Mouse (Mus musculus) stomach, postnatal 0 days (tissue): ENCODE data around the gene Egln3. TPM values are rescaled to one million over a fixed set of nuclear protein-coding genes. Genes with fewer than 3 reads are reported as not detected.

ENCODE experiments used
- ATAC-seq: fragments of 200-750 bp; cut with Nextera tagmentation; 2 replicates; pipeline ENCODE4 v1.8.0; 2017; ENCODE audit not compliant: low FRiP score, low TSS enrichment
- DNase-seq: peaks from one replicate; pipeline ENCODE4 v3.0.0-alpha.2; 2016; ENCODE audit warnings: low spot score
- H3K27ac ChIP-seq: fragments of 300-500 bp; sonication (generic); replicated peaks from 2 replicates; pipeline ENCODE4 v1.5.1; 2014; ENCODE audit warnings: mild to moderate bottlenecking, control low read depth
- H3K27me3 ChIP-seq: fragments of 300-500 bp; sonication (generic); 2 replicates; pipeline ENCODE4 v1.6.1; 2014; ENCODE audit warnings: low read length; ENCODE audit not compliant: control insufficient read depth, insufficient read depth
- H3K36me3 ChIP-seq: fragments of 300-500 bp; sonication (generic); 2 replicates; pipeline ENCODE4 v1.6.1; 2014; ENCODE audit warnings: low read length, mixed read lengths; ENCODE audit not compliant: control insufficient read depth, insufficient read depth
- H3K4me1 ChIP-seq: fragments of 300-500 bp; sonication (generic); replicated peaks from 2 replicates; pipeline ENCODE4 v1.6.1; 2014; ENCODE audit warnings: antibody characterized with exemption; ENCODE audit not compliant: control insufficient read depth, insufficient read depth
- H3K4me2 ChIP-seq: fragments of 300-500 bp; sonication (generic); replicated peaks from 2 replicates; pipeline ENCODE4 v1.6.1; 2014; ENCODE audit warnings: low read depth, mild to moderate bottlenecking, control low read depth, moderate library complexity
- H3K4me3 ChIP-seq: fragments of 300-500 bp; sonication (generic); 2 replicates; pipeline ENCODE4 v1.5.1; 2014; ENCODE audit warnings: low read depth, low read length, control low read depth
- H3K9ac ChIP-seq: fragments of 300-500 bp; sonication (generic); 2 replicates; pipeline ENCODE4 v1.6.1; 2014; ENCODE audit warnings: mild to moderate bottlenecking, low read length, control low read depth, mixed read lengths
- H3K9me3 ChIP-seq: fragments of 300-500 bp; sonication (generic); 2 replicates; pipeline ENCODE4 v1.6.1; 2016; ENCODE audit warnings: low read length; ENCODE audit not compliant: control insufficient read depth
- CTCF ChIP-seq: IDR thresholded peaks from 2 replicates; pipeline ENCODE4 v1.5.1; 2016; ENCODE audit warnings: antibody characterized with exemption, low read depth, mild to moderate bottlenecking, moderate library complexity
- EP300 ChIP-seq: optimal IDR thresholded peaks from 2 replicates; pipeline ENCODE3; 2016; ENCODE audit warnings: antibody characterized with exemption
- WGBS: fragments of 180-500 bp; shearing (Covaris S2); extraction: QIAGEN DNeasy Blood & Tissue Kit; methylation state at CpG from one replicate; pipeline ENCODE4 v1.1.7; 2014; 5-methylcytosine and 5-hydroxymethylcytosine counted together
- polyA plus RNA-seq: library from polyadenylated mRNA; unstranded; fragments of >200 nt; fragmentation: Nextera tagmentation; extraction: Ambion mirVana; gene quantifications from 2 replicates; pipeline ENCODE4 v1.2.1, GENCODE M21; 2015

The Egln3 gene
- polyA plus RNA-seq, 1 experiment from 2014 or later = 80.3 TPM

DNA sequence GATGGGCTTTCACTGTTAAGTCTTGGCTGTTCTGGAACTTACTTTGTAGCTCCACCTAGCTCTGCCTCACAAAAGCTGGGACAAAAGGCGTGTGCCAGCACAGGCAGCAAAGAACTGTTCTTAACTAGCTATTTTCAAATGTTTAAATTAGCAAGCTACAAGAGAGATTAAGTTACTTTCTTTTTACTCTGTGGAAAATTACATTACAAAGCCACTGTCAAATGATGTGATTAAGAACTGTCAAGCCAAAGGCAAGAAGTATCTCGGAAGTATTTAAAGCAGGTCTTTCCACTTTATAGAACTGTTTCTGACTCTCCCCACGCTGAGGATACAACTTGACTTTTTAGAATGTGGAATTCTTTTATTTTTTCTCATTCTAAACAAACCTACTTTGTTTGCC, 21.4 kb upstream of the Egln3 start:
- no peaks in the 10 kb centered on the region for H3K9me3 ChIP-seq
- H3K27me3 ChIP-seq = no peaks in the 10 kb centered on the region
- no peak for TF ChIP-seq CTCF
- TF ChIP-seq EP300 = no peak
- ATAC-seq (no peak), DNase-seq (no peak)
- H3K9ac ChIP-seq = no peak overlapping the region
- H3K4me3 ChIP-seq = no peak overlapping the region
- H3K4me2 ChIP-seq = no peak overlapping the region
- no peaks in the 10 kb centered on the region for H3K36me3 ChIP-seq
- WGBS = 28% methylated on average over 3 of the region's 3 CpGs
- no peak overlapping the region for H3K27ac ChIP-seq
- no peaks in the 10 kb centered on the region for H3K4me1 ChIP-seq

DNA sequence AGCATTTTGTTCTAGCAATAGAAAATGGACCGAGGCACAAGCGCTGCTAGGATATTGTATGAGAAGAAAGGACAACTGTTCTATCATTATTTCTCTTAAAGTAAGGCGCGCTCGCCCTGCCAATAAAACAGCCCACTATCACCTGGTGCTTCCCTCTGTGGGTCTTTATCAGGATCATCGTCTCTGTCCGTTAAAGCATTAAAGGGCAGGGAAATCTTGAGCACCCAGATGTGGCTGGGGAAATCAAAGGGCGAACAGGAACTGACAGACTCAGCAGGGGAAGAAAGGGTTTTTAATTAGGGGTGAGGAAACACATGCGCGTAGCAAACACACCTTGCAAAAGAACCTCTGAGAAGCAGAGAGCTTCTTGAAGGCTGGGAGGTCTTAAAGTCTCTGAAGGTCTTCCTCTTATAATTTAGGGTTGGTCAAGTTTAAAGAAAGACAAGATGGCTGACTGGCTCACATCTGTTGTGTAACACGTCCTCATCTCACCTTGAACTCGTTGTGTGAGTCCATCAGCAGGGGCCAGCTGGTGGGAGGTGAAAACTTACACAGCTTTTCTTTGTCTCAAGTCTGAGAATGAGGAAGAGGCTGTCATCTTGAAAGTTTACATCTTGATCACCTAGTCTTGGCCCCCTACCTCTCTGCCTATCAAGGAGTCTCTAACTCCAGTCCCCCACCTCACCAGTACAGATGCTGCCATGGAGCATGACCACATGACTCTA, 18.5 kb upstream of the Egln3 start:
- Histone ChIP-seq H3K4me1 (no peaks in the 10 kb centered on the region), H3K4me2 (no peak overlapping the region), H3K9ac (no peak overlapping the region), H3K36me3 (no peaks in the 10 kb centered on the region), H3K27me3 (no peaks in the 10 kb centered on the region), H3K27ac (no peak overlapping the region), H3K9me3 (no peaks in the 10 kb centered on the region), H3K4me3 (no peak overlapping the region)
- DNase-seq (no peak), ATAC-seq (no peak)
- 71% methylated on average over 12 of the region's 12 CpGs for WGBS
- TF ChIP-seq EP300 = no peak
- no peak for TF ChIP-seq CTCF

DNA sequence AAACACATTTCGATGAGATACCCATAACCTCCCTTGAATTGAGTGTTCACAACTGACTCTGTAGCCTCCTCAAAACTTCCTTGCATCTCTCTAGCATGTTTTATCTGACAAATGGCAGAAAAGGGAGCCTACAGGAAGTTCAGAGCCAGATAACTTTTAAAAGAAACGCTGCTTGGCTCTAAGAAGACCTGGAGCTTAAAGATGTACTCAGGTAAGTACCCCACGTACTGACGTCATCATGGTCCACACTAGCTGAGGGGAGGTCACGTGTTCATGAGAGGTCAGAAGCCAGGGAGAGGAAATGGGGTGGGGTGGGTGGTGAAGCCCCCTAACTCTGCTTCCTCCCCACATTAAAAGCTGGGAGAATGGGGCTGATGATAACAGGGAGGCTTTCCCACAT, 13.0 kb upstream of the Egln3 start:
- TF ChIP-seq EP300 (no peak), CTCF (no peak)
- no peak overlapping the region for H3K9ac ChIP-seq
- H3K4me2 ChIP-seq = no peak overlapping the region
- H3K36me3 ChIP-seq = no peaks in the 10 kb centered on the region
- WGBS = 73% methylated on average over 5 of the region's 5 CpGs
- no peak for DNase-seq
- no peak overlapping the region for H3K27ac ChIP-seq
- H3K4me3 ChIP-seq = no peak overlapping the region
- H3K9me3 ChIP-seq = no peaks in the 10 kb centered on the region
- no peak for ATAC-seq
- no peaks in the 10 kb centered on the region for H3K27me3 ChIP-seq
- no peaks in the 10 kb centered on the region for H3K4me1 ChIP-seq

DNA sequence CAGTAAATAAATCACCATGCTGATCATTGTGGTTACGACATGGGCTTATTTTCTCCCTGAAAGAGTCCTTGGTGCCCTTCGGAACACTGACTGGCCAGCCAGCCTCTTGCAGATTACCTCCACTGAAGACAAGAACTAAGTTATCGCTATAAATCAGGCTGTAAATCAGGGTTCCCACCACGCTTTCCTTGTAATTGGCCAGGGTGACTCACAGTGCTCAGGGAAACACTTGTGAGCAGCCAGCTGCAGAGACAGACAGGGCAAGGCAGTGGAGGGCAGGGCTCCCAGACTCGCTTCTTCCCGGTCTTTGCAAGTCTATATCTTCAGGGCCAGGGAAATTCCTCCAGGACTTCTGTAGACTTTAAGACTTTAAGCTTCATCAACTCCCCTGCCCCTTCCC, 10.8 kb upstream of the Egln3 start:
- TF ChIP-seq CTCF (no peak), EP300 (no peak)
- no peak overlapping the region for H3K4me3 ChIP-seq
- no peak overlapping the region for H3K9ac ChIP-seq
- peak; percentile 71; the same call in 1 of the 2 replicates for ATAC-seq
- WGBS = 43% methylated on average over 6 of the region's 6 CpGs
- no peak overlapping the region for H3K4me2 ChIP-seq
- peak; percentile 34 for DNase-seq
- no peak overlapping the region for H3K27ac ChIP-seq
- H3K27me3 ChIP-seq = no peaks in the 10 kb centered on the region
- no peaks in the 10 kb centered on the region for H3K9me3 ChIP-seq
- H3K4me1 ChIP-seq = no peaks in the 10 kb centered on the region
- H3K36me3 ChIP-seq = no peaks in the 10 kb centered on the region

DNA sequence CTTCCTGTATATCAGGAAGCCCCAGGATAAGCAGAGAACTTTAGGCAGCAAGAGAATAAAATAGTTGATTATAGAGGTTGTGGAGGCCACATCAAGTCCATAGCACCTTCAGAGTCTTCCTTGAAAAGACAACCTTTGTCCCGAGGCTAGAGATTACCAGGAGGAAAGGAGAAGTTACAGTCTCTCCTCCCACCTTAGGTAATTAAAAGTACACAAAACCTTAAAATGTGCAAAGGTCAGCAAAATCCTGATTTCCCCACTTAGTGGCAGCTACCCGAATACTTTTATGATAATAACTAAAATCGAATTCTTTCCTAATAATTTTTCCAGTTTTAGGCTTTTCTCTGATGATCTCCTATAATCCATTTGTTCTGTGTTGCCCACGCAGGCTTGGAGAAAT, 10.2 kb upstream of the Egln3 start:
- Histone ChIP-seq H3K9ac (no peak overlapping the region), H3K27me3 (no peaks in the 10 kb centered on the region), H3K27ac (no peak overlapping the region)

DNA sequence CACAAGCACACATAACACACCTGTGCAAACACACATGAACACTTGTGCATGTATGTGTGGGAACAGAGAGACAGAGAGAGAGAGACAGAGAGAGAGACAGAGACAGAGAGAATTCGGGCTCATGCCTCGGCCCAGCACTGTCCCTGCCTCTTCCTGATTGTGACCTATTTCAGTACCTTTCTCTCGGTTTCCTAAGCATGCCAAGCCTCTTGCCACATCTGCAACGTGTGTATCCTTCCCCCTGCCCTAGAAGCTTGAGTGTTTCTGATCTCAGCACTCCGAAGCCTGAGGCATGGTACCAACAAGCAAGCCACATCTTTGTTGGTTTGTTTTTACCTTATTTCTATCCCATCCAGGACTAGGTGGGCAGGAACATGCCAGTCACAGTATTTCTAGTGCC, 9.6 kb upstream of the Egln3 start:
- Histone ChIP-seq H3K27me3 (no peaks in the 10 kb centered on the region), H3K4me3 (no peak overlapping the region), H3K36me3 (no peaks in the 10 kb centered on the region), H3K4me2 (no peak overlapping the region), H3K27ac (no peak overlapping the region), H3K9me3 (no peaks in the 10 kb centered on the region), H3K9ac (no peak overlapping the region), H3K4me1 (no peaks in the 10 kb centered on the region)
- no peak for ATAC-seq
- WGBS = 58% methylated on average over 5 of the region's 5 CpGs
- TF ChIP-seq EP300 (no peak), CTCF (no peak)
- no peak for DNase-seq

More for the DNA sequence above, 10.2 kb upstream of the Egln3 start:
- H3K4me1 ChIP-seq = no peaks in the 10 kb centered on the region
- no peak for TF ChIP-seq CTCF
- no peak for TF ChIP-seq EP300
- WGBS = 67% methylated on average over 4 of the region's 4 CpGs
- ATAC-seq (no peak), DNase-seq (no peak)
- no peak overlapping the region for H3K4me2 ChIP-seq
- H3K4me3 ChIP-seq = no peak overlapping the region
- no peaks in the 10 kb centered on the region for H3K36me3 ChIP-seq
- no peaks in the 10 kb centered on the region for H3K9me3 ChIP-seq
